Mouse (Mus musculus): ENCODE results near the gene Tmem198b. TPM values are rescaled to one million over a fixed set of nuclear protein-coding genes. Genes with fewer than 3 reads are reported as not detected.

Tmem198b gene
- polyA plus RNA-seq (2017; shearing (Covaris generic)): 5.8 TPM

DNA sequence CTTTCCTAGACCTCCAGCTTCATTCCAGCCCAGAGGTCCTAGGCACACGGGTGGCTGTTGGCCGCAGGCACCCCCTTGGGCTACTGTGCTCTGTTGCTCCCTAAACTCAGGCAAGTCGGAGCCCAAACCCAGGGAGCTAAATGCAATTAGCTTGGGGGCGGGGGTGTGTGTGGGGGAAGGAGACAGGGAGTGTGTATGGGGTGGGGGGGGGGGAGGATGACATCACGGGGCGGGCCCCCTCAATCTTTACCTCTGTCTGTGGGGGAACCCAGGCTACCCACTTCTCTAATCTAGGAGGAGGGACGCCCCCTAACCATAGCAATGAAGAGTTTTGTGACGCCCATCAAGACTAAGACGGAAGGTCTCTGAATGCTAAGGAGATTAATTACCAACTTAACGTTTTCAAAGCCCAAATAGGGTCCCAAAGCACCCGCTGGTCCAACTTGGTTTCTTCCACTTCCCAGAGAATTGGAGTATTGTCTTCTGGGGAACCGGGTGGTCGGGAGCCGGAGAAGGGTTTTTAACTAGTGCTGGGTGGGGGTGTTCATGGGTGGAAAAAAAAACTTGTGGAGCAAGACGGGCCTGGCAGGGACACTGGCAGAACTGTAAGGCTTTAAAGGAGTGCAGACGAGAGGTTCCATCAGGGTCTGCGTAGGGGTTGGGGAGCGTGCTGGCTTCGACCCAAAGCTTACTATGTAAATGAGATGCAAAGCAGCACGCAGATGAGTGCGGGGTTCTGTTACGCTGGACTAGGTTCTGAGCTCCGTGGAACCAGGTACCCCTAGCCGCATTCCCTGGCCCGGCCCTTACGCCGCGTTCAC lies at the start of gene Tmem198b:
Tmem198b (minus strand) TSS at position 100 of the 821 bp plus-strand sequence.

DNA sequence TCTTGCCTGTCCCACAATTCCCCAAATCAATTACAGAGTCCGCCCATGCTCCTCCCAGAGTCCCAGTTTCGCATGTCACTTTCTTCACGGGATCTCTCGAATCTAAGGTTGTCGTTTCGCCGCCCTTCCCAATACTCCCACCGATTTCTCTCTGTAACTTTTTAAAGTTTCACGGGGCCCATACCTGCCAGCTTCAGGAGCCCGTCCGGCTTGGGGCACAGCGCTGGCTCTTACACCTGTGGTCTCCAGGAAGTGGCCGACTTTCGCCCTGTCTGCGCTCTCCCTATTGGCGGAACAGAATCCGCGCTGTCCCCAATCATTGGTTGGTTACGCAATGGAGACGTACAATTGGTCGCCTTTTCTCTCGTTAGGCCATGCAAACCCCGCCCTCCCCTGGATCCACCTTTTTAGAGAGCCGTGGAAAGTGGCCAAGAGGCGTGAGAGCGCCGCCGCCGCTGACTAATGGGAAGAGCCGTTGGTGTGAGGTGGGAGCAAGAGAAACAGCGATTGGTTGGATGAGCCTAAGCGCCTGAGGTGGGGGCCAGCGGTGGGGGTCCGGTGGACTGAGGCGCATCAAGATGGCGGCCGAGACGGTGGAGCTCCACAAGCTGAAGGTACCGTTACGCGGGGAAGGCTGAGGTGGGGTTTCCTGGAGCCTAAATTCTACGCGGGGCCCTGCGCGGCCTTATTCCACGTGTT lies 17.3 kb upstream of the Tmem198b start, which contains the start of gene Ormdl2:
Ormdl2 (minus strand) TSS at position 288 of the 699 bp plus-strand sequence.

DNA sequence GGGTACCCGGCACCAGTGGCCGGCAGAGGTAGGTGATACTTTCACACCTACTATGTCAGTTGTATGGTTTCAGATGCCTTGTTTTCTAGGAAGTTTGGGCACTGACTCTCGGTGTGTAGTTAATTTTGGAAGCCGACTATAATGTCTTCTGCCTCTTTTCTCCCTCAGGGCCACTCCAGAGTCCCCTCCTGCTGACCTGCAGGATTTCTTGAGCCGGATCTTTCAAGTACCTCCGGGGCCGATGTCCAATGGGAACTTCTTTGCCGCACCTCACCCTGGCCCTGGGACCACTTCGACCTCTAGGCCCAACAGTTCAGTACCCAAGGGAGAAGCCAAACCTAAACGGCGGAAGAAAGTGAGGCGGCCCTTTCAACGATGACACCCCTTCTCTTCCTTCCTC lies 12.9 kb upstream of the Tmem198b start, which contains the start of gene Sarnp:
Sarnp (plus strand) TSS at position 301 of the 400 bp plus-strand sequence.

DNA sequence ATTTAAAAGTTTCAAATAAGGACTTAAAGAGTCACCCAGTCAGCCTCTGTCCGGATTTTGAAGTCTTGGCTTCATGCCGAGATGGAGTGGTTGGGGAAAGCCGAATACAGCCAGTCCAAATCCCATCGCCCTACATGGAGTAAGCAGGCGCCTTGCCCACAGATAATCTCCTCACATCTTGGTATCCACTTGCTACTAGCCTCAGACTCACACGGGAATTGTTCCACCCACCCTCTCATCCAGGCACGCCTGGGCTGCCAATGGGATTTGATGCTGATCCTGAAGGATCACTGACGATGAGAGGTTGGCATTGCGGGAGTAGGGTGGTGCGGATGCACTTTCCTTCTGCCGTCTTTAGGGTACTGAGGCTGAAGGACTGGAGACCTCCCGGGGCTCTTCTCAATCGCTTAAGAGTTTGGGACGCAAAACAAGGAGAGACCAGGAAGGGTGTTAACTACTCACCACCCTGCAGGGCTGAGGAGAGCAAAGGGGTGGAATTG lies 349 bp downstream of the Tmem198b start, which contains the start of gene Dnajc14:
Dnajc14 (plus strand) TSS at position 292 of the 500 bp plus-strand sequence.

DNA sequence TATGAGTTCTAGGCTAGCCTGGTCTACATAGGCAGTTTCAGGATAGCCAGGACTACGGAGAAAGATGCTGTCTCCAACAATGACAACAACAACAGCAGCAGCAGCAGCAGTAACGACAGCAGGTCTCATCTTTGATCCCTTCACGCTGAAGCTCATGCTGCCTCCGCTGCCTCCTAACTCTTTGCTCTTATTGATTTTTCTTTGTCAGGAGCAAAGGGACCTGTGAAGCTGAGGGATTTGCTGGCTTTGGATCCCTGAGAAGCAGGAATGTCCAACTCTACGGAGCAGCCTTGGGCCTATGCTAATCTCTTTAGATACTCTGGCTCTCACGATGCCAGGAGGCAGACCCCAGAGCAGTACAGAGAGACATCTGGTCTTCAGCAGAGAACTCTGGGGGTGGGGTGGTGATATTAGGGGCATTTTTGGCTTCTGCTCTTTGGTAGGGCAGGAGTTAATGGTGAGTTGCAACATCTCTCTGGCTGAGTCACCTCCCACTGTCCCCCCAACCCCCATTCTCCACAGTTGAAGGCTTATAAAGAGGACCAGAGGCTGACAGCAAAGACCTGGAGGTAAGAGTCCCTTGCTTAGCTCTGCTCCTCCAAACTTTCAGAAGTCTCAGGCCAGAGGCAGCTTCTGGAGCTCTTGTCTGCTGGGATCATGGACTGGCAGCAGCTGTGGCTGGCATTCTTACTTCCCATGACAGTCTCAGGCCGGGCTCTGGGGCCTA lies 13.6 kb downstream of the Tmem198b start, which contains the start of gene Mmp19:
Mmp19 (plus strand) TSS at position 513 of the 727 bp plus-strand sequence.

Other genes with a start within 250 kb of the Tmem198b start
- gene Pa2g4, start 238.4 kb downstream of the Tmem198b start, polyA plus RNA-seq (2017; shearing (Covaris generic)): 27.6 TPM
- gene Erbb3, start 214.7 kb downstream of the Tmem198b start, polyA plus RNA-seq (2017; shearing (Covaris generic)): 1.2 TPM
- 770 TPM for gene Rps26, start 177.6 kb downstream of the Tmem198b start, polyA plus RNA-seq (2017; shearing (Covaris generic))
- gene Ikzf4, start 158.4 kb downstream of the Tmem198b start, polyA plus RNA-seq (2017; shearing (Covaris generic)): 7.6 TPM
- gene Suox, start 130.3 kb downstream of the Tmem198b start, polyA plus RNA-seq (2017; shearing (Covaris generic)): 18.4 TPM
- 26.5 TPM for gene Rab5b, start 108.1 kb downstream of the Tmem198b start, polyA plus RNA-seq (2017; shearing (Covaris generic))
- gene Pmel, start 100.2 kb downstream of the Tmem198b start, polyA plus RNA-seq (2017; shearing (Covaris generic)): 6.4 TPM
- 36.7 TPM for gene Cdk2, start 99.3 kb downstream of the Tmem198b start, polyA plus RNA-seq (2017; shearing (Covaris generic))
- 1,128 TPM for gene Dgka, start 59.5 kb downstream of the Tmem198b start, polyA plus RNA-seq (2017; shearing (Covaris generic))
- gene Pym1, start 56.5 kb downstream of the Tmem198b start, polyA plus RNA-seq (2017; shearing (Covaris generic)): 31.8 TPM
- not detected for gene Mmp19, start 13.5 kb downstream of the Tmem198b start, polyA plus RNA-seq (2017; shearing (Covaris generic))
- 54.8 TPM for gene Dnajc14, start 308 bp downstream of the Tmem198b start, polyA plus RNA-seq (2017; shearing (Covaris generic))
- gene Sarnp, start 13.0 kb upstream of the Tmem198b start, polyA plus RNA-seq (2017; shearing (Covaris generic)): 109 TPM
- 26.9 TPM for gene Ormdl2, start 17.3 kb upstream of the Tmem198b start, polyA plus RNA-seq (2017; shearing (Covaris generic))
- gene Gdf11, start 87.3 kb upstream of the Tmem198b start, polyA plus RNA-seq (2017; shearing (Covaris generic)): 1.2 TPM
- not detected for gene Cd63, start 96.6 kb upstream of the Tmem198b start, polyA plus RNA-seq (2017; shearing (Covaris generic))
- 8.4 TPM for gene Rdh5, start 118.5 kb upstream of the Tmem198b start, polyA plus RNA-seq (2017; shearing (Covaris generic))
- gene Bloc1s1, start 119.7 kb upstream of the Tmem198b start, polyA plus RNA-seq (2017; shearing (Covaris generic)): 85.2 TPM
- 8.8 TPM for gene Itga7, start 129.4 kb upstream of the Tmem198b start, polyA plus RNA-seq (2017; shearing (Covaris generic))
- not detected for gene Mettl7b, start 156.6 kb upstream of the Tmem198b start, polyA plus RNA-seq (2017; shearing (Covaris generic))
- gene Olfr9, start 185.1 kb upstream of the Tmem198b start, polyA plus RNA-seq (2017; shearing (Covaris generic)): 0.12 TPM
- not detected for gene Olfr763, start 206.4 kb upstream of the Tmem198b start, polyA plus RNA-seq (2017; shearing (Covaris generic))
- gene Olfr764-ps1, start 235.5 kb upstream of the Tmem198b start, polyA plus RNA-seq (2017; shearing (Covaris generic)): not detected
- gene Olfr765, start 245.6 kb upstream of the Tmem198b start, polyA plus RNA-seq (2017; shearing (Covaris generic)): not detected

All from naive thymus-derived CD4-positive, alpha-beta T cell, adult 5 months (primary cell).